Mouse (Mus musculus) bone marrow, adult 2 months (tissue): ENCODE measurements at regions not wholly inside any gene's neighbourhood (a gene's known extent, or its start where the extent isn't known, plus 50 kb on each side); places are given as distances from the start of the nearest gene placed in this dataset.

Experiments used
- CTCF ChIP-seq: fragments of 200-500 bp; IDR thresholded peaks from 2 replicates; pipeline ENCODE4 v1.5.1; 2011; ENCODE audit warnings: low read length, control low read depth; ENCODE audit not compliant: control insufficient read depth, insufficient read depth
- POLR2A ChIP-seq: fragments of 200-500 bp; IDR thresholded peaks from 2 replicates; pipeline ENCODE4 v1.6.1; 2011; ENCODE audit warnings: low read depth, mild to moderate bottlenecking, control low read depth, low read length, borderline replicate concordance; ENCODE audit not compliant: control insufficient read depth

- TF ChIP-seq CTCF (no peak), POLR2A (no peak)
Measured at GRCm38 (mm10) chr10:38072394-38072793, 749.2 kb downstream of the Rfpl4b start.
